Mouse (Mus musculus): ENCODE measurements around the gene Cacnb1. TPM values are rescaled to one million over a fixed set of nuclear protein-coding genes. Genes with fewer than 3 reads are reported as not detected.

The Cacnb1 gene
- polyA plus RNA-seq, 1 experiment from 2014 or later = 51.8 TPM

DNA sequence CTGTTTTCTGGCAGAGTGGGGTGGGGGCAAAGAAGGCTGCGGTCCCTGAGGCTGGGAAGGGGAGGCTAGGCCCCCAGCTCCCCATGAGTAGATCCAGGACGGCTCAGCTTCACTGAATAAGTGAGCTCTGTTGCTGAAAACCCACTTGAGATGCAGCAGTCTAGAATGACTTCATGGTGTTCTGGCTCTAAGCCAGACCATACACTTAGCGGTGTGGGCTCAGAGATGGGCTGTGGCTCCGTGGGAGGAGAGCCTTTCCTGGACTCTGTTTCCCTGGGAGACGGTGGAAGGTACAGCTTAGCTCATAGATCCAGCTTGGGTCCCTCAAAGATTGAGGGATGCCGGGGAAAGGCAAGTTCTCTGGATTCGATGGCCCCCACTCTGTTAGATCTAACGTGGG is 18.7 kb downstream of the Cacnb1 start:
- no peak overlapping the region for H3K4me2 ChIP-seq (replicated peaks)
- H3K9me3 ChIP-seq = no peaks in the 10 kb centered on the region
- no peak overlapping the region; the same call in 1 of the 2 replicates for H3K27ac ChIP-seq
- peaks cover 10% of the 10 kb centered on the region; the same call in 1 of the 2 replicates for H3K27me3 ChIP-seq
- 73% methylated on average over 8 of the region's 8 CpGs for WGBS
- no peak overlapping the region for H3K4me3 ChIP-seq (replicated peaks)
- peaks cover 63% of the 10 kb centered on the region for H3K36me3 ChIP-seq
- no peak overlapping the region for H3K9ac ChIP-seq (replicated peaks)
- no peak for ATAC-seq
- peaks cover 28% of the 10 kb centered on the region for H3K4me1 ChIP-seq (replicated peaks)

- WGBS = 38% methylated on average over 17 of the region's 17 CpGs
Measured at GRCm38 (mm10) chr11:98003171-98003671, 19.6 kb downstream of the Cacnb1 start.

DNA sequence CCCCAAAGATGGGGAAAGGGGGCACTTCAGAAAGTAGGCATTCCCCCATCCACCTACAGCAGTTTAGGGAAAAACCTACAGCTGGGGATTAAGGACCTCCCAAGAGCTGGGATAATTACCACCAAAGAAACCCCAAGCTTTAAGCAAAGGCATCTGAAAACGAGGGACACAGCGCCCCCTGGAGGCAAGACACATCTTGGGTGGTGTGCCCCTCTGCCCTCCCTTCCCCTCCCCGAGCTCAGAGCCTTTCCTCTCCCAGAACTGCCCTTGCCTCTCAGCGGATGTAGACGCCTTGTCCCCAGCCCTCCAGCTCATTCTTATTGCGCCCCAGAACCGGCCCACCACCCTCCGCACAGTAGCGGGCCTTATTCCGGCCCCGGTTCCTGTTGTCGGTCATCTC is 20.2 kb downstream of the Cacnb1 start:
- Histone ChIP-seq H3K36me3 (peaks cover 48% of the 10 kb centered on the region), H3K4me2 (replicated peaks) (peak overlapping the region; percentile 19; the same call in 1 of the 2 replicates), H3K9ac (replicated peaks) (0 out of 2 replicates have a peak overlapping the region, but pooled peaks have one; percentile 19), H3K27ac (no peak overlapping the region), H3K4me1 (replicated peaks) (peaks cover 28% of the 10 kb centered on the region), H3K27me3 (peaks cover 10% of the 10 kb centered on the region; the same call in 1 of the 2 replicates), H3K4me3 (replicated peaks) (no peak overlapping the region), H3K9me3 (no peaks in the 10 kb centered on the region)
- 19% methylated on average over 12 of the region's 12 CpGs for WGBS
- peak; percentile 34; the same call in 1 of the 2 replicates for ATAC-seq

More at GRCm38 (mm10) chr11:98003171-98003671, 19.6 kb downstream of the Cacnb1 start:
- Histone ChIP-seq H3K9ac (replicated peaks) (0 out of 2 replicates have a peak overlapping the region, but pooled peaks have one; percentile 19), H3K4me1 (replicated peaks) (peaks cover 28% of the 10 kb centered on the region), H3K36me3 (peaks cover 54% of the 10 kb centered on the region), H3K9me3 (no peaks in the 10 kb centered on the region), H3K27me3 (peaks cover 10% of the 10 kb centered on the region; the same call in 1 of the 2 replicates), H3K4me3 (replicated peaks) (no peak overlapping the region), H3K27ac (no peak overlapping the region), H3K4me2 (replicated peaks) (0 out of 2 replicates have a peak overlapping the region, but pooled peaks have one; percentile 19)
- ATAC-seq = peak; percentile 31; the same call in 1 of the 2 replicates

DNA sequence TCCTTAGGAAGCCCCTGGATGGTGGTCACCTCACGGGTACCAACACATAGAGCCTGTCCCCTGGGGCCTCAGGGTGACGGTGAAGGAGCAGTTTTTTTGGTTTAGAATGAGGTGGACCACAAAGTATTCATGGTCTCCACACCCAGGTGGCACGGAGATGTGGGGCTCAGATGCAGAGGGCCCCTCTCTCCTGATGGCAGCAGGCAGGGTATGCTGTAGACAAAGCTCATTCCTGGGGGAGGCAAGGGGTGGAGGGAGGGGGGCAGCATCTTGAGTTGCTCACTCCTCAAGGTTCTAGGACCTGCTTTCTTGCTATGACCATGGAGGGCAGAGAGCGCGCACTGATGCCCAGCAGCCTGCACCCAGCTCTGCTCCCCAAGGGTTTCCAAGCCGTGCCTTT is 20.8 kb downstream of the Cacnb1 start:
- H3K9ac ChIP-seq (replicated peaks) = no peak overlapping the region
- no peaks in the 10 kb centered on the region for H3K9me3 ChIP-seq
- no peak overlapping the region for H3K4me3 ChIP-seq (replicated peaks)
- peaks cover 42% of the 10 kb centered on the region for H3K36me3 ChIP-seq
- H3K4me2 ChIP-seq (replicated peaks) = no peak overlapping the region
- 51% methylated on average over 6 of the region's 6 CpGs for WGBS
- H3K27me3 ChIP-seq = peaks cover 10% of the 10 kb centered on the region; the same call in 1 of the 2 replicates
- H3K27ac ChIP-seq = no peak overlapping the region
- peaks cover 28% of the 10 kb centered on the region for H3K4me1 ChIP-seq (replicated peaks)
- no peak for ATAC-seq

GRCm38 (mm10) chr11:98001351-98001824 is 21.4 kb downstream of the Cacnb1 start:
- 34% methylated on average over 11 of the region's 11 CpGs for WGBS
- Histone ChIP-seq H3K4me1 (replicated peaks) (peaks cover 28% of the 10 kb centered on the region), H3K27me3 (peaks cover 10% of the 10 kb centered on the region; the same call in 1 of the 2 replicates), H3K27ac (no peak overlapping the region), H3K4me3 (replicated peaks) (no peak overlapping the region), H3K36me3 (peaks cover 36% of the 10 kb centered on the region), H3K4me2 (replicated peaks) (no peak overlapping the region), H3K9ac (replicated peaks) (no peak overlapping the region), H3K9me3 (no peaks in the 10 kb centered on the region)
- ATAC-seq = no peak

GRCm38 (mm10) chr11:98000378-98001140 is 22.3 kb downstream of the Cacnb1 start:
- no peak overlapping the region for H3K27ac ChIP-seq
- peaks cover 31% of the 10 kb centered on the region for H3K4me1 ChIP-seq (replicated peaks)
- no peak overlapping the region for H3K4me3 ChIP-seq (replicated peaks)
- no peak for ATAC-seq
- H3K9me3 ChIP-seq = no peaks in the 10 kb centered on the region
- H3K36me3 ChIP-seq = peaks cover 28% of the 10 kb centered on the region
- no peak overlapping the region for H3K9ac ChIP-seq (replicated peaks)
- H3K4me2 ChIP-seq (replicated peaks) = no peak overlapping the region
- 56% methylated on average over 7 of the region's 7 CpGs for WGBS
- H3K27me3 ChIP-seq = peaks cover 12% of the 10 kb centered on the region; the same call in 1 of the 2 replicates

DNA sequence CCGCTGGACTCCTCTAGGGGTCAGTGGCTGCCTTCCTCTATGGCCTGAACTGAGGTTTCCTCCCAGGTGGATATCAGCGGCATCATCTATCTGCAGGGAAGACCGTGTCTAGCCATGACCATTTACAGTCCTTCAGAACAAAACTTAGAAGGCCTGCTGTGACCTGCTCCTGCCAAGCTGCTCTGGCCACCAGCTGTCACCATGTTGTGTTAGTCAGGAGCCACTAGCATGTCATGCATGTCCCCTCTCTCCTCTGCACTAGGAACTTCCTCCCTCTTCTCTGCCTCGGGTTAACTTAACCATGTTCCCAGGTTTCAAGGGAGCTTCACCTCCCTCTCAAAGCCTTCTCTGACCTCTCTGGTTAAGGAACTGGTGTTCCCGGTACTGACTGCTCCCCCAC is 23.1 kb downstream of the Cacnb1 start:
- Histone ChIP-seq H3K4me3 (replicated peaks) (no peak overlapping the region), H3K4me1 (replicated peaks) (peaks cover 40% of the 10 kb centered on the region), H3K4me2 (replicated peaks) (no peak overlapping the region), H3K27me3 (peaks cover 20% of the 10 kb centered on the region), H3K27ac (no peak overlapping the region), H3K36me3 (peaks cover 20% of the 10 kb centered on the region), H3K9ac (replicated peaks) (no peak overlapping the region), H3K9me3 (no peaks in the 10 kb centered on the region)
- WGBS = 77% methylated on average over 5 of the region's 5 CpGs
- no peak for ATAC-seq

DNA sequence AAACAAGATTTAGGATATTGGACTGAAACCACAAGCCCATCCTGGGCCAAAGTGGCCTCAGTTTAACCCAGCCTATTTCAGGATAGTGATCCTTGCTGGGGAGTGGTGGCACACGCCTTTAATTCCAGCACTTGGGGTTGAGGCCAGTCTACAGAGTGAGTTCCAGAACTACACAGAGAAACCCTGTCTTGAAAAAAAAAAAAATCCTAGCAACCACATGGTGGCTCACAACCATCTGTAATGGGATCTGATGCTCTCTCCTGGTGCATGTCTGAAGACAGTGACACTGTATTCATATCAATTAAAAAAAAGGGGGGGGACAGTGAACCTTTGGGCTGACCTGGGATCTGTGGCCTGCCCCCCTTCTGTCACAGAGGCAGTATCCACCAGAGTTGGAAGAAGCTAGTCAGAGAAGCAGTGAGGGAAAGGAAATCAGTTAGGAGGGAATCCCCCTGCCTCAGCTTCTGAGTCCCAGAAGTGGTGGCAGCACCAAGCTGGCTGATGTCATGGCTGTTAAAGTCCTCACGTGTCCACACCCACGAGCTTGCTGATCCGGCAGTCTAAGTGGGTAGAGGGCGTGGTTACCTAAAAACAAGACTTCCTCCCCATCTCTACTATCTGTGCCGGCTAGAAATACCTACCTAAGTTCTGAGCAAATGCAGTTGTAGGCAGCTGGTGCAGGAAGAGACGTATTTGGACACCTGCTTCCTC is 23.8 kb downstream of the Cacnb1 start:
- peaks cover 44% of the 10 kb centered on the region for H3K4me1 ChIP-seq (replicated peaks)
- H3K4me3 ChIP-seq (replicated peaks) = no peak overlapping the region
- WGBS = 76% methylated on average over 7 of the region's 7 CpGs
- H3K9ac ChIP-seq (replicated peaks) = no peak overlapping the region
- no peak overlapping the region for H3K27ac ChIP-seq
- no peak overlapping the region for H3K4me2 ChIP-seq (replicated peaks)
- ATAC-seq = no peak
- peaks cover 27% of the 10 kb centered on the region for H3K27me3 ChIP-seq
- H3K9me3 ChIP-seq = no peaks in the 10 kb centered on the region
- H3K36me3 ChIP-seq = peaks cover 13% of the 10 kb centered on the region

DNA sequence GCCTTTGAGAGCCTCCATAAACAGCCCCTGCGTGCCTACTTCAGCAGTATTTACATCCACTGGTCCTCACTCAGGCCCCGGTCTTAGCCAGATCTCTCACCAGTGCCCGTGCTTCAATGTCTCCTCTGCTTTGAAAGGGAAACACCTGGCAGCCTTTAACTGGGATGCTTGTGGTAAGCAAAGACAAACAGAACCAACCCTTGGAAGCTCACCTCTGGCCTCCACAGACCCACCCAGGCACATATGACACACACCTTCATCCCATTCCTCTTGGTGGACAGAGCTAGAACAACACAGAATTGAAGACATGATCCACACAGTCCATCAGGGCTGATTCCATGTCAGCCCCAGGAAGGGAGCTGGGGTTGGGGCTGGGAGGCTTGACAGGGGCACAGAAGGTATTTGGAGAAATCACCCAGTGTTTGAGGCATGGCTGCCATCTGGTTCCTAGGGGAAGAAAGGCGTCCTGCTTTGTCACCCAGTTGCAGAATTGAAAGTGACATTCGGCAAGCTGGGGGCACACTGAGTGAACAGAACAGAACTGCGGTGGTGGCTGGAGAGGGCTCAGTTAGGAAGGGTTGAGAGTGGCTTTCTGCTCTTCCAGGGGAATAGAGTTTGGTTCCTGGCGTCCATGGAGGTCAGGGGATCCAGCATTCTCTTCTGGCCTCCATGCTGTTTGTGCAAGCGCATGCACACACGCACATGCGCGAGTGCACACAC is 24.6 kb downstream of the Cacnb1 start:
- WGBS = 83% methylated on average over 11 of the region's 11 CpGs
- H3K4me1 ChIP-seq (replicated peaks) = peaks cover 38% of the 10 kb centered on the region
- H3K9ac ChIP-seq (replicated peaks) = no peak overlapping the region
- H3K4me3 ChIP-seq (replicated peaks) = no peak overlapping the region
- H3K27ac ChIP-seq = no peak overlapping the region
- H3K27me3 ChIP-seq = peaks cover 25% of the 10 kb centered on the region
- no peaks in the 10 kb centered on the region for H3K9me3 ChIP-seq
- no peak for ATAC-seq
- no peak overlapping the region for H3K4me2 ChIP-seq (replicated peaks)
- H3K36me3 ChIP-seq = peaks cover 7% of the 10 kb centered on the region

DNA sequence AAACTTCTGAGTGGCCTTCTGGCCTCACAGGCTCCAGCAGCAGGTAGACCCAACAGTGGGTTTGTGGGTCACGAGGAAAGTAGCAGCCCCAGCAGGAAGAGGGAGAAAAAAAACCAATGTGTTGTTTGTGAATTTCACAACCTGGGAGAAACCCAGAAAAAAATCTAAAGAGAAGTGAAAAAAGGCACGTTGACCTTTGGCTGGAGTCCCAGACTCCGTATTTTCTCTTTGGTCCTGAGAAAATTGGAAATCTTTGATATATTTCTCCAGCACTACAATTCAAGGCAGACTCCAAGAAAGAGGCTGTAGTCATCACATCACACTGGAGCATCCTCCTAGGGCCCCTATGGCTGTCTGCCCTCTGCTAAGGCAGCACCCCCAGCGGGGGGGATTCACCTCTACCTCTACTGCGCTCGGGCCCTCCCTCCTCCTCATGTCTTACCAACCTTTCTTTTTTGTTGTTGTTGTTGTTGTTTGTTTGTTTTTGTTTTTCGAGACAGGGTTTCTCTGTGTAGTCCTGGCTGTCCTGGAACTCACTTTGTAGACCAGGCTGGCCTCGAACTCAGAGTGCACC is 25.4 kb downstream of the Cacnb1 start:
- Histone ChIP-seq H3K4me2 (replicated peaks) (no peak overlapping the region), H3K4me1 (replicated peaks) (peaks cover 30% of the 10 kb centered on the region), H3K27me3 (peaks cover 20% of the 10 kb centered on the region), H3K9me3 (no peaks in the 10 kb centered on the region), H3K4me3 (replicated peaks) (no peak overlapping the region), H3K9ac (replicated peaks) (no peak overlapping the region), H3K27ac (no peak overlapping the region), H3K36me3 (no peaks in the 10 kb centered on the region)
- 82% methylated on average over 8 of the region's 8 CpGs for WGBS
- ATAC-seq = no peak

- H3K9ac ChIP-seq (replicated peaks) = no peak overlapping the region
- H3K27ac ChIP-seq = no peak overlapping the region
- no peak overlapping the region for H3K4me3 ChIP-seq (replicated peaks)
- 80% methylated on average over 1 of the region's 1 CpGs for WGBS
- H3K27me3 ChIP-seq = peaks cover 20% of the 10 kb centered on the region
- H3K4me1 ChIP-seq (replicated peaks) = peaks cover 23% of the 10 kb centered on the region
- H3K9me3 ChIP-seq = no peaks in the 10 kb centered on the region
- no peak for ATAC-seq
- no peaks in the 10 kb centered on the region for H3K36me3 ChIP-seq
- H3K4me2 ChIP-seq (replicated peaks) = no peak overlapping the region
Measured at GRCm38 (mm10) chr11:97996691-97997090, 26.1 kb downstream of the Cacnb1 start.
